Mouse (Mus musculus) B cell, adult 67 days (primary cell): Measurements from ENCODE around the gene Olfr1477. TPM values are rescaled to one million over a fixed set of nuclear protein-coding genes. Genes with fewer than 3 reads are reported as not detected.

Experiments used
- total RNA-seq, 2 experiments: library from RNA; stranded (reverse); gene quantifications; 4 replicates each; pipeline ENCODE4 v1.2.4; 2023

Olfr1477 gene
- not detected for total RNA-seq

GRCm38 (mm10) chr19:13500246-13500645 lies at the start of gene Olfr1477:
Gene Olfr1477, plus strand, starts transcription at chr19:13500546.

GRCm38 (mm10) chr19:13455986-13456385 lies 44.4 kb upstream of the Olfr1477 start, which contains the start of gene Olfr1472:
Gene Olfr1472, minus strand, starts transcription at chr19:13456086.

GRCm38 (mm10) chr19:13469265-13469664 lies 31.1 kb upstream of the Olfr1477 start, which contains the start of gene Olfr1474:
Gene Olfr1474, plus strand, starts transcription at chr19:13469565.

GRCm38 (mm10) chr19:13480096-13480495 lies 20.2 kb upstream of the Olfr1477 start, which contains the start of gene Olfr1475:
Gene Olfr1475, minus strand, starts transcription at chr19:13480196.

DNA sequence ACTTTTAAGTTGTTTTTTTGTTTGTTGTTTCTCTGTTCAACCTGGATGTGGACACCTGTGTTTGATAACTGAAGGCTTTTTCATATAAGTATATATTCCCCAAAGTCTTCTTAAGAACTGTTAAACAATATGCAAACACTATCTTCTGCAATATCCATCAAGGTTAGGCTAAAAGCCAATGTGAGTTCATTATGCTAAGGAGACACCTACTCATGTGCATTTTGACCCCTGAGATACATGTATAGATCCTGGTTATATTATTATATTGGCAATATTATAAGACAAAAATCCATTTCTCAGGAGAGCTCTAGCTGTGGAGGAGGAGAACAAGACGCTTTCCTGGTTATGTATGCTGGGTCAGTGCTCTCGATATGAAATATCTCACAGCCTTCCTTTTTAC lies 27.3 kb downstream of the Olfr1477 start, which contains the start of gene Olfr1480:
Gene Olfr1480 (plus strand): TSS at position 301 of the 400 bp plus-strand sequence.

Other genes with a start within 250 kb of the Olfr1477 start
- gene Olfr1465, start 185.0 kb upstream of the Olfr1477 start, total RNA-seq, result not detected
- gene Olfr1466, start 161.7 kb upstream of the Olfr1477 start, total RNA-seq, result not detected
- gene Olfr1467, start 138.3 kb upstream of the Olfr1477 start, total RNA-seq, result not detected
- gene Olfr1469, start 92.7 kb upstream of the Olfr1477 start, total RNA-seq, result not detected
- not detected for gene Olfr1471, start 57.1 kb upstream of the Olfr1477 start, total RNA-seq
- not detected for gene Olfr1472, start 44.5 kb upstream of the Olfr1477 start, total RNA-seq
- not detected for gene Olfr1474, start 31.0 kb upstream of the Olfr1477 start, total RNA-seq
- not detected for gene Olfr1475, start 20.4 kb upstream of the Olfr1477 start, total RNA-seq
- gene Olfr1480, start 27.4 kb downstream of the Olfr1477 start, total RNA-seq, result not detected
- gene Olfr1484, start 83.0 kb downstream of the Olfr1477 start, total RNA-seq, result not detected
- not detected for gene Olfr1487, start 116.8 kb downstream of the Olfr1477 start, total RNA-seq
- not detected for gene Olfr1489, start 131.1 kb downstream of the Olfr1477 start, total RNA-seq
- not detected for gene Olfr1490, start 150.5 kb downstream of the Olfr1477 start, total RNA-seq
- gene Olfr1491, start 196.7 kb downstream of the Olfr1477 start, total RNA-seq, result not detected
- gene Olfr1493-ps1, start 222.7 kb downstream of the Olfr1477 start, total RNA-seq, result not detected
- gene Olfr1494, start 239.2 kb downstream of the Olfr1477 start, total RNA-seq, result not detected